Mouse (Mus musculus): Measurements from ENCODE around the gene Kcnc4. TPM values are rescaled to one million over a fixed set of nuclear protein-coding genes. Genes with fewer than 3 reads are reported as not detected.

The Kcnc4 gene
- polyA plus RNA-seq (2012; rRNA removed): 0.01 TPM in 1 of 2 replicates, not detected in the other

DNA sequence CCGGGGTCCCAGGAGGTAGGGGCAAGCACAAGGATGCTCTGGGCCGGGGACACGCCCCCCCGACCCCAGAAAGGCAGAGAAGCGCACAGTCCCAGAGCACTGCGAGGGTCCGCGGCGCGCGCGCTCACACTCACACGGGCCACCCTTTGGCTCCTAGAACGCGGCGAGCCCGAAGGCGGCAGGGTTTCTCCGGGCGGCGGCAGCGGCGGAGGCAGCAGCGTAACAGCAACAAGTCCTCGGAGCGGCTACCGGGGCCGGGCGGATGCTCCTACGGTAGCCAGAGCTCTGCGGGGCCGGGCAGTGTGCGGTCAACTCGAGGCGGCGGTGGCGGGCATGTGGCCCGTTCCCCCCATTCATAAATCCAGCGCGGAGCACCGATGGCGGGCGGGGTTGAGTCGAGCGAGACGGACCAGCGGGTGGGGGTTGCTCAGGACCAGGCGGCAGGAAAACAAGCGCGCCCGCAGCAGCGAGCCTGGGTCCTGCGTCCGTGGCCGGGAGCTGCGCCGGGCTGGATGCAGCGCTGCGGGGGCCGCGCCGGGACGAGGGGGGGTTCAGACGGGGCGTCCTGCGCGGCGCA, at the start of gene Kcnc4:
Gene Kcnc4, minus strand, starts transcription at position 357 of the 577 bp plus-strand sequence.

Other genes starting within 250 kb of the Kcnc4 start
- gene Cym, start 237.8 kb downstream of the Kcnc4 start, polyA plus RNA-seq (2012; rRNA removed): 4.8 and 5.8 TPM in 2 replicates
- 0.30 and 0.32 TPM in 2 replicates for gene A630076J17Rik, start 228.9 kb downstream of the Kcnc4 start, polyA plus RNA-seq (2012; rRNA removed)
- 15.0 and 17.2 TPM in 2 replicates for gene Prok1, start 219.8 kb downstream of the Kcnc4 start, polyA plus RNA-seq (2012; rRNA removed)
- 49.9 and 55.9 TPM in 2 replicates for gene Lamtor5, start 180.7 kb downstream of the Kcnc4 start, polyA plus RNA-seq (2012; rRNA removed)
- gene Slc16a4, start 168.3 kb downstream of the Kcnc4 start, polyA plus RNA-seq (2012; rRNA removed): 0.05 and 0.08 TPM in 2 replicates
- gene Rbm15, start 125.9 kb downstream of the Kcnc4 start, polyA plus RNA-seq (2012; rRNA removed): 3.2 TPM in 2 replicates
- gene Slc6a17, start 58.5 kb upstream of the Kcnc4 start, polyA plus RNA-seq (2012; rRNA removed): 0.05 and 0.06 TPM in 2 replicates
- not detected in 2 replicates for gene Ubl4b, start 95.5 kb upstream of the Kcnc4 start, polyA plus RNA-seq (2012; rRNA removed)
- gene Alx3, start 135.5 kb upstream of the Kcnc4 start, polyA plus RNA-seq (2012; rRNA removed): 0.01 TPM in 1 of 2 replicates, not detected in the other
- gene Gm10961, start 171.8 kb upstream of the Kcnc4 start, polyA plus RNA-seq (2012; rRNA removed): not detected in 2 replicates
- 10.2 and 10.7 TPM in 2 replicates for gene Strip1, start 172.1 kb upstream of the Kcnc4 start, polyA plus RNA-seq (2012; rRNA removed)
- gene Ahcyl1, start 237.0 kb upstream of the Kcnc4 start, polyA plus RNA-seq (2012; rRNA removed): 34.1 and 38.5 TPM in 2 replicates

Data from liver, embryonic 18 days (tissue).